Mouse (Mus musculus) heart, adult 18-20 months (tissue): ENCODE measurements around the gene Nlrp2. TPM values are rescaled to one million over a fixed set of nuclear protein-coding genes. Genes with fewer than 3 reads are reported as not detected.
A peak's percentile ranks its signal among the peaks of the same experiment; 100 is the strongest.

Experiments used
- DNase-seq, 2 experiments: peaks; one replicate each; pipeline ENCODE4 v3.0.0; 2021 to 2022; ENCODE audit warnings: mixed read lengths in 1 of 2
- long read RNA-seq, 2 experiments: library from polyadenylated mRNA; stranded (forward); transcript quantifications; one replicate each; pipeline ENCODE4 v2.0.0; 2021
- total RNA-seq, 2 experiments: library from RNA; stranded (reverse); gene quantifications; 2 replicates each; pipeline ENCODE4 v1.2.3; 2021

The Nlrp2 gene
- total RNA-seq = not detected
- long read RNA-seq, experiment 1 = 0 reads
- long read RNA-seq, experiment 2 = 0 reads

- DNase-seq = no peak
Measured at GRCm38 (mm10) chr7:5350935-5351334, at the start of gene Nlrp2. Gene Nlrp2 (minus strand): TSS chr7:5351035.

GRCm38 (mm10) chr7:5366724-5367123 is 15.9 kb upstream of the Nlrp2 start:
- DNase-seq = no peak

GRCm38 (mm10) chr7:5363599-5363998 is 12.8 kb upstream of the Nlrp2 start:
- DNase-seq = no peak

GRCm38 (mm10) chr7:5350237-5350636 is 598 bp downstream of the Nlrp2 start, which contains the start of gene Gm5065:
Gene Gm5065 (plus strand): TSS chr7:5350537.
- no peak for DNase-seq

- peak in 1 of 2 experiments; percentile 21 for DNase-seq
Measured at GRCm38 (mm10) chr7:5327511-5327910, 23.3 kb downstream of the Nlrp2 start.

- DNase-seq = no peak
Measured at GRCm38 (mm10) chr7:5288281-5288680, 62.6 kb downstream of the Nlrp2 start.

GRCm38 (mm10) chr7:5263051-5263450 is 87.8 kb downstream of the Nlrp2 start:
- DNase-seq = no peak

Other genes with a start within 250 kb of the Nlrp2 start
- not detected for gene Rfpl4, start 234.1 kb downstream of the Nlrp2 start, total RNA-seq
- 1 to 10 TPM; 7.5 to 8.3 TPM for gene Rasl2-9, start 225.1 kb downstream of the Nlrp2 start, total RNA-seq
- gene Vmn1r55, start 201.4 kb downstream of the Nlrp2 start, total RNA-seq = not detected
- not detected for gene Vmn1r56, start 154.3 kb downstream of the Nlrp2 start, total RNA-seq
- not detected for gene Vmn1r57, start 132.5 kb downstream of the Nlrp2 start, total RNA-seq
- gene Gm5065, start 498 bp downstream of the Nlrp2 start, total RNA-seq = not detected
- not detected for gene Vmn1r58, start 62.4 kb upstream of the Nlrp2 start, total RNA-seq
- not detected for gene Vmn1r59, start 105.7 kb upstream of the Nlrp2 start, total RNA-seq
- not detected for gene Vmn2r28, start 142.9 kb upstream of the Nlrp2 start, total RNA-seq
- not detected for gene Vmn1r60, start 196.3 kb upstream of the Nlrp2 start, total RNA-seq